Comparison of ENCODE assay signal across 10 mouse cellular contexts in the genomic region with DNA sequence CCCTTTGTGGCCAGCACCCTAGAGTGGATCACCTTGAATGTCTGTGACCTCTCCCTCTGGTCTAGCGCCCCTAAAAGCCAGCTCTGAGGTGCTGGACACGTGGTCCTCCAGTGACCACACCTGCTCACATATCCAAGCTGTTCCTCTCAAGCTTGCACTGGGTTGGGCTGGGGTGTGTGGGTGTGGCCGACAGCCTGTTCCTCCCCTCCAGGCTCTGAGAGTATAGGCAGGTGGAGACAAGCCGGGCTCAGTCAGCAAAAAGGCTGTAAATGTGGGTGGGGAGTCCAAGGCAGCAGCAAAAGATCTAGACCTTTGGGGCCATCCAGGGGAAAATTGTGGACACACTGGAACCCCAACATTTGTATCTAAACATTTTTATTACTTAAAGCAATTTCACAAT. TPM values are rescaled to one million over a fixed set of nuclear protein-coding genes. Genes with fewer than 3 reads are reported as not detected.
A peak's percentile ranks its signal among the peaks of the same experiment; 100 is the strongest.
DNase-seq lines count a peak whose midpoint lies in the region; ATAC-seq and TF ChIP-seq lines count a peak whose summit lies in the region.
"Had no signal": no experiment of that assay in that cellular context is flagged by ENCODE, and none has a peak within 500 bp of the region (broad histone marks: within the 10 kb centered on the region; RNA-seq: fewer than 3 reads in every experiment).

No protein-coding gene starts in this region.

- no peak for DNase-seq in lung, embryonic 14.5 days
- no peak for DNase-seq in lung, postnatal 14 days
- peak; percentile 67 for DNase-seq in embryonic facial prominence, embryonic 14.5 days (ENCODE audit: low spot score)
- DNase-seq in urinary bladder, postnatal 14 days (ENCODE audit: low spot score) = peak; percentile 81
- DNase-seq in gastrocnemius, postnatal 25 days = no peak
- DNase-seq in frontal cortex, postnatal 10 days (ENCODE audit: low spot score in 2 of 2) = no peak
- no peak for DNase-seq in neural tube, embryonic 10.5 days (ENCODE audit: extremely low spot score, low spot score)

- H3K36me3 ChIP-seq in lung, embryonic 14.5 days (ENCODE audit: insufficient read depth) = no peaks in the 10 kb centered on the region
- no peaks in the 10 kb centered on the region for H3K36me3 ChIP-seq in embryonic facial prominence, embryonic 14.5 days (ENCODE audit: control insufficient read depth, insufficient read depth, low read length)
- no peaks in the 10 kb centered on the region for H3K36me3 ChIP-seq in liver, embryonic 16.5 days (ENCODE audit: control insufficient read depth, insufficient read depth)

- no peak for TF ChIP-seq CTCF in lung, embryonic 14.5 days (IDR thresholded peaks at IDR 0.05; ENCODE audit: low read depth)

- peak overlapping the region; percentile 64; the same call in 1 of the 2 replicates for H3K4me2 ChIP-seq in lung, embryonic 14.5 days
- H3K4me2 ChIP-seq in embryonic facial prominence, embryonic 14.5 days (ENCODE audit: low read depth, low read length) = no peak overlapping the region
- H3K4me2 ChIP-seq in liver, embryonic 16.5 days (ENCODE audit: low read depth, low read length) = peak overlapping the region; percentile 78

- peaks cover 16% of the 10 kb centered on the region for H3K4me1 ChIP-seq in lung, embryonic 14.5 days (ENCODE audit: insufficient read depth)
- H3K4me1 ChIP-seq in embryonic facial prominence, embryonic 14.5 days (ENCODE audit: control insufficient read depth, insufficient read depth, low read length) = peaks cover 26% of the 10 kb centered on the region
- peaks cover 52% of the 10 kb centered on the region for H3K4me1 ChIP-seq in liver, embryonic 16.5 days (ENCODE audit: control insufficient read depth, low read depth, low read length)

- peak overlapping the region; percentile 60; the same call in 1 of the 2 replicates for H3K27ac ChIP-seq in lung, embryonic 14.5 days (ENCODE audit: low read depth)
- no peak overlapping the region for H3K27ac ChIP-seq in embryonic facial prominence, embryonic 14.5 days (replicated peaks; ENCODE audit: low read depth, low read length)
- H3K27ac ChIP-seq in liver, embryonic 16.5 days (ENCODE audit: low read length) = peak overlapping the region; percentile 95
- H3K27ac ChIP-seq: hindbrain, postnatal 0 days had no signal

- no peaks in the 10 kb centered on the region for H3K9me3 ChIP-seq in lung, embryonic 14.5 days (ENCODE audit: low read depth, low read length)
- no peaks in the 10 kb centered on the region for H3K9me3 ChIP-seq in embryonic facial prominence, embryonic 14.5 days (ENCODE audit: control insufficient read depth, low read length)
- no peaks in the 10 kb centered on the region for H3K9me3 ChIP-seq in liver, embryonic 16.5 days (replicated peaks; ENCODE audit: control insufficient read depth, low read length)

- peak; percentile 47 for ATAC-seq in lung, embryonic 14.5 days (ENCODE audit: insufficient read depth)
- ATAC-seq in embryonic facial prominence, embryonic 14.5 days (ENCODE audit: low read depth) = peak; percentile 48
- peak; percentile 88 for ATAC-seq in liver, embryonic 16.5 days (ENCODE audit: low read depth)
- ATAC-seq: hindbrain, postnatal 0 days had no signal

- WGBS in lung, embryonic 14.5 days = 40% methylated on average over 4 of the region's 4 CpGs
- 40% methylated on average over 4 of the region's 4 CpGs for WGBS in embryonic facial prominence, embryonic 14.5 days
- 7% methylated on average over 4 of the region's 4 CpGs for WGBS in liver, embryonic 16.5 days (ENCODE audit: insufficient replicate concordance)

- peaks cover 15% of the 10 kb centered on the region for H3K27me3 ChIP-seq in lung, embryonic 14.5 days (ENCODE audit: insufficient read depth, low read length)
- peaks cover 17% of the 10 kb centered on the region for H3K27me3 ChIP-seq in embryonic facial prominence, embryonic 14.5 days (replicated peaks; ENCODE audit: control insufficient read depth, insufficient read depth, low read length)
- H3K27me3 ChIP-seq in liver, embryonic 16.5 days (ENCODE audit: control insufficient read depth, insufficient read depth, low read depth, low read length) = no peaks in the 10 kb centered on the region

- no peak overlapping the region for H3K9ac ChIP-seq in lung, embryonic 14.5 days
- no peak overlapping the region for H3K9ac ChIP-seq in embryonic facial prominence, embryonic 14.5 days (ENCODE audit: low read depth, low read length)
- peak overlapping the region; percentile 43 for H3K9ac ChIP-seq in liver, embryonic 16.5 days (ENCODE audit: low read depth, low read length)

- no peak overlapping the region for H3K4me3 ChIP-seq in lung, embryonic 14.5 days (ENCODE audit: low read depth, low read length)
- no peak overlapping the region for H3K4me3 ChIP-seq in embryonic facial prominence, embryonic 14.5 days (ENCODE audit: low read depth, low read length)
- H3K4me3 ChIP-seq in liver, embryonic 16.5 days (ENCODE audit: low read depth, low read length) = peak overlapping the region; percentile 59

RNA-seq across cellular contexts. Expression of gene Pak6, which starts 4.6 kb away (rescaled TPM):
- polyA plus RNA-seq in lung, embryonic 14.5 days (2014; fragmentation: Nextera tagmentation; extraction: Ambion mirVana) = 0.93 and 0.95 TPM in 2 replicates
- polyA plus RNA-seq in embryonic facial prominence, embryonic 14.5 days (2014; fragmentation: Nextera tagmentation; extraction: Ambion mirVana) = 2.0 and 2.5 TPM in 2 replicates
- 0.14 and 0.30 TPM in 2 replicates for polyA plus RNA-seq in liver, embryonic 16.5 days (2015; fragmentation: Nextera tagmentation; extraction: Ambion mirVana)
- total RNA-seq in gastrocnemius, postnatal 25 days (2021) = under 1 TPM in 1 of 2 experiments, not detected in 1; 0.64 TPM
- total RNA-seq: liver, adult 2 months had no signal

RNA-seq across cellular contexts. Expression of gene Ankrd63, which starts 45.3 kb away (rescaled TPM):
- polyA plus RNA-seq in lung, embryonic 14.5 days (2014; fragmentation: Nextera tagmentation; extraction: Ambion mirVana) = not detected in 2 replicates
- polyA plus RNA-seq in embryonic facial prominence, embryonic 14.5 days (2014; fragmentation: Nextera tagmentation; extraction: Ambion mirVana) = 0.05 and 0.11 TPM in 2 replicates
- 0.02 and 0.06 TPM in 2 replicates for polyA plus RNA-seq in liver, embryonic 16.5 days (2015; fragmentation: Nextera tagmentation; extraction: Ambion mirVana)
- total RNA-seq in gastrocnemius, postnatal 25 days (2021) = not detected
- total RNA-seq: hindbrain, postnatal 0 days; liver, adult 2 months had no signal
- polyA plus RNA-seq: liver, adult 2 months had no signal

Comparison
In these comparisons a context has a peak if more than half of its experiments do, and no peak if none do; other contexts are left out.
1. DNase-seq: peak in embryonic facial prominence, embryonic 14.5 days (single experiment) and urinary bladder, postnatal 14 days (single experiment); none in lung, embryonic 14.5 days (single experiment), lung, postnatal 14 days (single experiment), gastrocnemius, postnatal 25 days (single experiment), frontal cortex, postnatal 10 days (0 of 2) and neural tube, embryonic 10.5 days (single experiment).
2. Peak in every context shown above with its lines, with median percentiles within 50 percentile points of each other: ATAC-seq.